Mouse (Mus musculus) MEL (cell line): Measurements from ENCODE around the gene Hp1bp3. TPM values are rescaled to one million over a fixed set of nuclear protein-coding genes. Genes with fewer than 3 reads are reported as not detected.

Experiments used
- DNase-seq: peaks from one replicate; pipeline ENCODE4 v3.0.0; 2011; ENCODE audit warnings: low read depth, low spot score
- H3K27ac ChIP-seq: 2 replicates; pipeline ENCODE4 v1.5.1; 2012; ENCODE audit warnings: low read depth, mild to moderate bottlenecking, control low read depth, low read length, moderate library complexity; ENCODE audit not compliant: control insufficient read depth
- H3K27me3 ChIP-seq, 2 experiments: fragments of 150-350 bp in 1 of 2; sonication (generic) in 1 of 2; 2 replicates each; pipeline ENCODE4 v1.6.1; 2012; ENCODE audit warnings: low read length in 2 of 2, mild to moderate bottlenecking in 2 of 2, improper control_type of control experiment in 1 of 2, moderate library complexity in 1 of 2; ENCODE audit not compliant: insufficient read depth in 2 of 2, control insufficient read depth in 1 of 2
- H3K36me3 ChIP-seq, 2 experiments: 2 replicates each; pipeline ENCODE4 v1.6.1; 2012 to 2014; ENCODE audit warnings: low read length in 2 of 2, improper control_type of control experiment in 1 of 2, inconsistent platforms in 1 of 2, mild to moderate bottlenecking in 1 of 2; ENCODE audit not compliant: insufficient read depth in 2 of 2, control insufficient read depth in 1 of 2
- H3K4me1 ChIP-seq, 2 experiments: fragments of 150-350 bp in 1 of 2; sonication (generic) in 1 of 2; 2 replicates each; pipeline ENCODE4 v1.6.1; 2012; ENCODE audit warnings: low read length in 2 of 2, improper control_type of control experiment in 1 of 2, mild to moderate bottlenecking in 1 of 2; ENCODE audit not compliant: insufficient read depth in 2 of 2, control insufficient read depth in 1 of 2
- H3K4me3 ChIP-seq, 2 experiments: fragments of 150-350 bp in 1 of 2; sonication (generic) in 1 of 2; 2 replicates each; pipeline ENCODE4 v1.5.1; 2012; ENCODE audit warnings: low read depth in 2 of 2, low read length in 2 of 2, mild to moderate bottlenecking in 2 of 2, moderate library complexity in 2 of 2, control low read depth in 1 of 2, improper control_type of control experiment in 1 of 2; ENCODE audit not compliant: control insufficient read depth in 1 of 2, insufficient read depth in 1 of 2
- H3K79me2 ChIP-seq: 2 replicates; pipeline ENCODE4 v1.6.1; 2012; ENCODE audit warnings: mild to moderate bottlenecking, low read length, moderate library complexity; ENCODE audit not compliant: control insufficient read depth, poor library complexity, insufficient read depth
- H3K9ac ChIP-seq: 2 replicates; pipeline ENCODE4 v1.6.1; 2012; ENCODE audit warnings: low read depth, mild to moderate bottlenecking, control low read depth, low read length, moderate library complexity; ENCODE audit not compliant: control insufficient read depth, poor library complexity, severe bottlenecking
- H3K9me3 ChIP-seq: fragments of 150-350 bp; sonication (generic); replicated peaks from 2 replicates; pipeline ENCODE4 v1.6.1; 2012; ENCODE audit warnings: mild to moderate bottlenecking, low read length, improper control_type of control experiment, moderate library complexity; ENCODE audit not compliant: insufficient read depth
- BHLHE40 ChIP-seq: IDR thresholded peaks from 2 replicates; pipeline ENCODE4 v1.6.1; 2012; ENCODE audit warnings: low read depth, mild to moderate bottlenecking, inconsistent platforms, low read length, improper control_type of control experiment, borderline replicate concordance
- CTCF ChIP-seq, 3 experiments: IDR thresholded peaks in 2 of 3; conservative IDR thresholded peaks in 1 of 3; 2 replicates each; pipeline ENCODE4 v1.5.1; 2011 to 2012; ENCODE audit warnings: low read length in 3 of 3, low read depth in 2 of 3, mild to moderate bottlenecking in 2 of 3, improper control_type of control experiment in 1 of 3, inconsistent platforms in 1 of 3, mixed read lengths in 1 of 3, moderate library complexity in 1 of 3; ENCODE audit not compliant: control insufficient read depth in 1 of 3, insufficient read depth in 1 of 3, poor library complexity in 1 of 3, severe bottlenecking in 1 of 3
- E2F4 ChIP-seq: IDR thresholded peaks from 2 replicates; pipeline ENCODE4 v1.6.1; 2011; ENCODE audit warnings: low read depth, low read length, improper control_type of control experiment, borderline replicate concordance
- ELF1 ChIP-seq: IDR thresholded peaks from 2 replicates; pipeline ENCODE4 v1.6.1; 2014; ENCODE audit warnings: low read depth, mild to moderate bottlenecking, inconsistent platforms, low read length, improper control_type of control experiment, moderate library complexity
- JUND ChIP-seq: IDR thresholded peaks from 2 replicates; pipeline ENCODE4 v1.6.1; 2011; ENCODE audit warnings: low read depth, mild to moderate bottlenecking, improper control_type of control experiment, low read length
- MAX ChIP-seq: IDR thresholded peaks from 2 replicates; pipeline ENCODE4 v1.6.1; 2011; ENCODE audit warnings: low read length, improper control_type of control experiment
- MEF2A ChIP-seq: IDR thresholded peaks from 2 replicates; pipeline ENCODE4 v1.6.1; 2014; ENCODE audit warnings: low read depth, mild to moderate bottlenecking, inconsistent platforms, low read length, improper control_type of control experiment; ENCODE audit not compliant: poor library complexity, insufficient replicate concordance, severe bottlenecking; ENCODE audit errors: extremely low read depth
- MXI1 ChIP-seq: IDR thresholded peaks from 2 replicates; pipeline ENCODE4 v1.6.1; 2011; ENCODE audit warnings: mild to moderate bottlenecking, low read depth, low read length, improper control_type of control experiment
- MYC ChIP-seq: IDR thresholded peaks from 2 replicates; pipeline ENCODE4 v1.6.1; 2011; ENCODE audit warnings: low read depth, mild to moderate bottlenecking, low read length, improper control_type of control experiment, moderate library complexity
- NELFE ChIP-seq: IDR thresholded peaks from 2 replicates; pipeline ENCODE4 v1.6.1; 2011; ENCODE audit warnings: low read depth, low read length, improper control_type of control experiment
- NRF1 ChIP-seq: IDR thresholded peaks from 2 replicates; pipeline ENCODE4 v1.6.1; 2014; ENCODE audit warnings: low read depth, mild to moderate bottlenecking, inconsistent platforms, low read length, improper control_type of control experiment, moderate library complexity; ENCODE audit not compliant: poor library complexity, insufficient read depth, severe bottlenecking
- POLR2AphosphoS2 ChIP-seq: IDR thresholded peaks from 2 replicates; pipeline ENCODE4 v1.6.1; 2011; ENCODE audit warnings: low read length, improper control_type of control experiment
- SIN3A ChIP-seq: IDR thresholded peaks from 2 replicates; pipeline ENCODE4 v1.6.1; 2012; ENCODE audit warnings: low read length, improper control_type of control experiment, inconsistent platforms
- SMC3 ChIP-seq: IDR thresholded peaks from 2 replicates; pipeline ENCODE4 v1.6.1; 2011; ENCODE audit warnings: low read depth, low read length, improper control_type of control experiment
- USF2 ChIP-seq, 2 experiments: IDR thresholded peaks; 2 replicates each; pipeline ENCODE4 v1.6.1; 2011 to 2012; ENCODE audit warnings: improper control_type of control experiment in 2 of 2, low read length in 2 of 2, borderline replicate concordance in 1 of 2, inconsistent platforms in 1 of 2, low read depth in 1 of 2, mild to moderate bottlenecking in 1 of 2; ENCODE audit not compliant: insufficient read depth in 1 of 2
- ZKSCAN1 ChIP-seq: IDR thresholded peaks from 2 replicates; pipeline ENCODE4 v1.6.1; 2012; ENCODE audit warnings: low read depth, mild to moderate bottlenecking, inconsistent platforms, low read length, improper control_type of control experiment, moderate library complexity
- polyA plus RNA-seq, 2 experiments: library from polyadenylated mRNA; stranded (reverse) in 1 of 2; unstranded in 1 of 2; fragments of >175 nt in 1 of 2; fragments of >200 nt in 1 of 2; gene quantifications; 2 replicates each; pipeline versions ENCODE4 v1.2.1 to v1.2.4; 2012; ENCODE audit warnings: low replicate concordance in 2 of 2, low read depth in 1 of 2; ENCODE audit not compliant: insufficient read length in 2 of 2, insufficient read depth in 1 of 2, missing spikeins in 1 of 2
- total RNA-seq: library from RNA; depleted of rRNA; stranded (reverse); fragments of 300-350 nt; gene quantifications from 2 replicates; pipeline ENCODE4 v1.2.3, GENCODE M21; 2012; rRNA removed

Gene Hp1bp3
- total and polyA plus RNA-seq, 3 experiments: 45.1 to 74.0 TPM; not detected in 1

DNA sequence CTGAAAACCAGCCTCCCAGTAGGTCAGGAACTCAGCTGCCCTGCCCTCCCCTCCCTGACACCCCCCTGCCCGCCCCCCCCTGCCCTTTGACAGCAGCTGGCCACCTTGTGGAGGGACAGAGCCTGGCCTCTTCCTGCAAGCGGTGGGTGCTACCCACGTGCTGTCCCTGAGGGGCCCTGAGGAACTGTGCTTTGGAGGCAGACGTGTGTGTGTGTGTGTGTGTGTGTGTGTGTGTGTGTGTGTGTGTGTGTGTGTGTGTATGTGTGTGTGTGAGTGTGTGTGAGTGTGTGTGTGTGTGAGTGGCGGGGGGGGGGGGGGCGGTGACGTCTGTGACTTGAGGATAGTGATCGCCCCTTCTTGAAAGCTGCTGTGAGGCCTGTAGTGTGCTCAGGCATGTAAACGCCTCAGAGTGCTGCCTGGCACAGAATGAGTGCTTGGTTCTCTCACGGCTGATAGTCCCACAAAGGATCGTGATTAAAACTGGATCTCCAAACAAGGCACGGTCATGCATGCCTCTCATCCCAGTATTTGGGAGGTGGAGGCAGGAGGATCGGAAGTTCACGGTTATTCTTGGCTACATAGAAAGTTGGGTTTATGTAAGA is 78.0 kb downstream of the Hp1bp3 start:
- no peaks in the 10 kb centered on the region for H3K9me3 ChIP-seq
- H3K4me3 ChIP-seq: no peak overlapping the region
- no peak for DNase-seq
- no peaks in the 10 kb centered on the region for H3K4me1 ChIP-seq
- H3K27ac ChIP-seq: no peak overlapping the region
- no peak for TF ChIP-seq ZKSCAN1
- no peak for TF ChIP-seq NRF1
- no peak for TF ChIP-seq CTCF (IDR thresholded peaks at IDR 0.05 in 2 of 3, conservative IDR thresholded peaks at IDR 0.05 in 1 of 3; ENCODE audit: control insufficient read depth in 1 of 3, insufficient read depth in 1 of 3, low read depth in 2 of 3, low read length in 3 of 3, poor library complexity in 1 of 3, severe bottlenecking in 1 of 3)
- TF ChIP-seq SIN3A: no peak
- no peak for TF ChIP-seq E2F4
- TF ChIP-seq USF2 (IDR thresholded peaks at IDR 0.05; ENCODE audit: borderline replicate concordance in 1 of 2, insufficient read depth in 1 of 2, low read depth in 1 of 2, low read length in 2 of 2): no peak
- TF ChIP-seq ELF1: no peak
- TF ChIP-seq BHLHE40: no peak
- no peak for TF ChIP-seq MXI1
- TF ChIP-seq MAX: no peak
- no peak for TF ChIP-seq POLR2AphosphoS2
- no peak for TF ChIP-seq JUND
- no peak for TF ChIP-seq MYC
- TF ChIP-seq NELFE: no peak
- no peak for TF ChIP-seq SMC3
- no peak for TF ChIP-seq MEF2A
- TF ChIP-seq, all 39 proteins: peak for 0
- Histone ChIP-seq H3K79me2 (no peaks in the 10 kb centered on the region), H3K36me3 (no peaks in the 10 kb centered on the region), H3K27me3 (no peaks in the 10 kb centered on the region), H3K9ac (no peak overlapping the region)

Other genes with a start within 250 kb of the Hp1bp3 start
- gene Eif4g3, start 223.3 kb upstream of the Hp1bp3 start, total RNA-seq: 22.8 and 27.8 TPM in 2 replicates
- 10 to 100 TPM in 1 of 2 experiments, not detected in 1; 63.7 TPM for gene Eif4g3, start 223.3 kb upstream of the Hp1bp3 start, polyA plus RNA-seq
- gene Sh2d5, start 34.1 kb downstream of the Hp1bp3 start, total RNA-seq: 1.3 and 2.0 TPM in 2 replicates
- gene Sh2d5, start 34.1 kb downstream of the Hp1bp3 start, polyA plus RNA-seq: 1 to 10 TPM in 1 of 2 experiments, not detected in 1; 2.8 TPM
- 0.23 and 0.54 TPM in 2 replicates for gene Kif17, start 34.1 kb downstream of the Hp1bp3 start, total RNA-seq
- gene Kif17, start 34.1 kb downstream of the Hp1bp3 start, polyA plus RNA-seq: 1 to 10 TPM in 1 of 2 experiments, not detected in 1; 2.5 TPM
- 251 and 283 TPM in 2 replicates for gene Ddost, start 88.4 kb downstream of the Hp1bp3 start, total RNA-seq
- 100 to 1,000 TPM in 1 of 2 experiments, 10 to 100 TPM in 1; 68.9 to 402 TPM for gene Ddost, start 88.4 kb downstream of the Hp1bp3 start, polyA plus RNA-seq
- 14.0 and 21.2 TPM in 2 replicates for gene Pink1, start 110.0 kb downstream of the Hp1bp3 start, total RNA-seq
- 10 to 100 TPM in 1 of 2 experiments, not detected in 1; 22.1 TPM for gene Pink1, start 110.0 kb downstream of the Hp1bp3 start, polyA plus RNA-seq
- gene Cda, start 151.7 kb downstream of the Hp1bp3 start, total RNA-seq: 10.7 and 12.4 TPM in 2 replicates
- gene Cda, start 151.7 kb downstream of the Hp1bp3 start, polyA plus RNA-seq: 10 to 100 TPM in 1 of 2 experiments, not detected in 1; 26.1 TPM
- not detected in 2 replicates for gene Fam43b, start 180.2 kb downstream of the Hp1bp3 start, total RNA-seq
- not detected for gene Fam43b, start 180.2 kb downstream of the Hp1bp3 start, polyA plus RNA-seq
- gene Mul1, start 218.4 kb downstream of the Hp1bp3 start, total RNA-seq: 26.9 and 31.9 TPM in 2 replicates
- 10 to 100 TPM in 1 of 2 experiments, not detected in 1; 31.3 TPM for gene Mul1, start 218.4 kb downstream of the Hp1bp3 start, polyA plus RNA-seq
- gene Camk2n1, start 238.0 kb downstream of the Hp1bp3 start, total RNA-seq: not detected in 2 replicates
- gene Camk2n1, start 238.0 kb downstream of the Hp1bp3 start, polyA plus RNA-seq: under 1 TPM in 1 of 2 experiments, not detected in 1; 0.10 TPM